Mouse (Mus musculus) thymus, adult 2 months (tissue): Measurements from ENCODE around the gene Gm38394.

ENCODE experiments used
- CTCF ChIP-seq: fragments of 200-500 bp; IDR thresholded peaks from 2 replicates; pipeline ENCODE4 v1.5.1; 2012; ENCODE audit warnings: mild to moderate bottlenecking, control low read depth, low read length, moderate library complexity, borderline replicate concordance; ENCODE audit not compliant: control insufficient read depth, poor library complexity, insufficient read depth; ENCODE audit errors: extremely low read depth
- POLR2A ChIP-seq: fragments of 200-500 bp; IDR thresholded peaks from 2 replicates; pipeline ENCODE4 v1.6.1; 2012; ENCODE audit warnings: mild to moderate bottlenecking, low read length, control low read depth, moderate library complexity; ENCODE audit not compliant: control insufficient read depth, poor library complexity, insufficient read depth; ENCODE audit errors: extremely low read depth

- TF ChIP-seq CTCF (no peak), POLR2A (no peak)
Measured at GRCm38 (mm10) chr1:133685749-133686519, 24.8 kb upstream of the Gm38394 start.
